Mouse (Mus musculus) midbrain, embryonic 11.5 days (tissue): ENCODE results near the gene Mocs1. TPM values are rescaled to one million over a fixed set of nuclear protein-coding genes. Genes with fewer than 3 reads are reported as not detected.

ENCODE experiments used
- ATAC-seq: fragments of 200-750 bp; cut with Nextera tagmentation; 2 replicates; pipeline ENCODE4 v1.8.0; 2017; ENCODE audit warnings: moderate TSS enrichment, moderate library complexity; ENCODE audit not compliant: low FRiP score
- DNase-seq: peaks from one replicate; pipeline ENCODE4 v3.0.0; 2015; ENCODE audit warnings: low spot score; ENCODE audit errors: missing footprints
- H3K27ac ChIP-seq: fragments of 300-500 bp; sonication (generic); 2 replicates; pipeline ENCODE4 v1.5.1; 2014; ENCODE audit warnings: low read depth, low read length
- H3K27me3 ChIP-seq: fragments of 300-500 bp; sonication (generic); 2 replicates; pipeline ENCODE4 v1.6.1; 2014; ENCODE audit warnings: mild to moderate bottlenecking, low read length, moderate library complexity, mixed read lengths; ENCODE audit not compliant: control insufficient read depth, insufficient read depth
- H3K36me3 ChIP-seq: fragments of 300-500 bp; sonication (generic); 2 replicates; pipeline ENCODE4 v1.6.1; 2014; ENCODE audit warnings: mild to moderate bottlenecking, low read length, moderate library complexity, mixed read lengths; ENCODE audit not compliant: control insufficient read depth, insufficient read depth
- H3K4me1 ChIP-seq: fragments of 300-500 bp; sonication (generic); 2 replicates; pipeline ENCODE4 v1.6.1; 2014; ENCODE audit warnings: low read length; ENCODE audit not compliant: control insufficient read depth, insufficient read depth
- H3K4me2 ChIP-seq: fragments of 300-500 bp; sonication (generic); 2 replicates; pipeline ENCODE4 v1.6.1; 2014; ENCODE audit warnings: mild to moderate bottlenecking, moderate library complexity
- H3K4me3 ChIP-seq: fragments of 300-500 bp; sonication (generic); 2 replicates; pipeline ENCODE4 v1.5.1; 2014; ENCODE audit warnings: low read depth, low read length
- H3K9ac ChIP-seq: fragments of 300-500 bp; sonication (generic); 2 replicates; pipeline ENCODE4 v1.6.1; 2014; ENCODE audit warnings: low read length
- H3K9me3 ChIP-seq: fragments of 300-500 bp; sonication (generic); 2 replicates; pipeline ENCODE4 v1.6.1; 2016; ENCODE audit warnings: low read length; ENCODE audit not compliant: control insufficient read depth
- WGBS: fragments of 180-500 bp; shearing (Covaris S2); extraction: QIAGEN DNeasy Blood & Tissue Kit; methylation state at CpG from one replicate; pipeline ENCODE4 v1.1.7; 2014; 5-methylcytosine and 5-hydroxymethylcytosine counted together
- polyA plus RNA-seq: library from polyadenylated mRNA; unstranded; fragments of >200 nt; fragmentation: Nextera tagmentation; extraction: Ambion mirVana; gene quantifications from 2 replicates; pipeline ENCODE4 v1.2.1, GENCODE M21; 2014

Mocs1 gene
- polyA plus RNA-seq: 4.5 and 5.0 TPM in 2 replicates

GRCm38 (mm10) chr17:49428239-49428688, at the start of gene Mocs1:
Gene Mocs1 (plus strand): TSS chr17:49428362.
- Histone ChIP-seq H3K9me3 (no peaks in the 10 kb centered on the region), H3K27ac (no peak within 1 kb of the TSS), H3K4me3 (peak within 1 kb of the TSS; percentile 67), H3K4me2 (peak within 1 kb of the TSS; percentile 80), H3K36me3 (no peaks in the 10 kb centered on the region), H3K4me1 (peaks cover 6% of the 10 kb centered on the region), H3K27me3 (no peaks in the 10 kb centered on the region), H3K9ac (peak within 1 kb of the TSS; percentile 82)
- ATAC-seq: peak; percentile 99
- DNase-seq: peak; percentile 99
- under 1% methylated on average over 28 of the region's 28 CpGs for WGBS

GRCm38 (mm10) chr17:49379645-49380044, 48.5 kb upstream of the Mocs1 start:
- no peak overlapping the region for H3K27ac ChIP-seq
- 85% methylated on average over 4 of the region's 4 CpGs for WGBS
- no peak overlapping the region for H3K4me2 ChIP-seq
- no peaks in the 10 kb centered on the region for H3K36me3 ChIP-seq
- ATAC-seq (no peak), DNase-seq (no peak)
- no peak overlapping the region for H3K4me3 ChIP-seq
- no peaks in the 10 kb centered on the region for H3K9me3 ChIP-seq
- H3K4me1 ChIP-seq: no peaks in the 10 kb centered on the region
- H3K9ac ChIP-seq: no peak overlapping the region
- no peaks in the 10 kb centered on the region for H3K27me3 ChIP-seq

GRCm38 (mm10) chr17:49384217-49384943, 43.8 kb upstream of the Mocs1 start:
- Histone ChIP-seq H3K36me3 (no peaks in the 10 kb centered on the region), H3K27ac (no peak overlapping the region), H3K9me3 (no peaks in the 10 kb centered on the region), H3K4me2 (no peak overlapping the region), H3K4me3 (no peak overlapping the region), H3K9ac (no peak overlapping the region), H3K4me1 (no peaks in the 10 kb centered on the region), H3K27me3 (no peaks in the 10 kb centered on the region)
- DNase-seq (no peak), ATAC-seq (no peak)
- 69% methylated on average over 6 of the region's 6 CpGs for WGBS

- Histone ChIP-seq H3K4me1 (no peaks in the 10 kb centered on the region), H3K9me3 (no peaks in the 10 kb centered on the region), H3K27me3 (no peaks in the 10 kb centered on the region), H3K9ac (no peak overlapping the region), H3K4me2 (no peak overlapping the region), H3K27ac (no peak overlapping the region), H3K4me3 (no peak overlapping the region), H3K36me3 (no peaks in the 10 kb centered on the region)
- no peak for ATAC-seq
- DNase-seq: no peak
- WGBS: 98% methylated on average over 2 of the region's 2 CpGs
Observed at GRCm38 (mm10) chr17:49387741-49388140, 40.4 kb upstream of the Mocs1 start.

GRCm38 (mm10) chr17:49392751-49393150, 35.4 kb upstream of the Mocs1 start:
- no peaks in the 10 kb centered on the region for H3K36me3 ChIP-seq
- H3K27ac ChIP-seq: no peak overlapping the region
- no peaks in the 10 kb centered on the region for H3K27me3 ChIP-seq
- H3K4me3 ChIP-seq: no peak overlapping the region
- no peak overlapping the region for H3K4me2 ChIP-seq
- no peaks in the 10 kb centered on the region for H3K4me1 ChIP-seq
- no peak for ATAC-seq
- H3K9ac ChIP-seq: no peak overlapping the region
- no peaks in the 10 kb centered on the region for H3K9me3 ChIP-seq
- no peak for DNase-seq
- WGBS: 15% methylated on average over 1 of the region's 1 CpGs

GRCm38 (mm10) chr17:49394836-49395235, 33.3 kb upstream of the Mocs1 start:
- Histone ChIP-seq H3K4me3 (no peak overlapping the region), H3K9ac (no peak overlapping the region), H3K4me2 (no peak overlapping the region), H3K36me3 (no peaks in the 10 kb centered on the region), H3K9me3 (no peaks in the 10 kb centered on the region), H3K4me1 (no peaks in the 10 kb centered on the region), H3K27ac (no peak overlapping the region), H3K27me3 (no peaks in the 10 kb centered on the region)
- ATAC-seq (no peak), DNase-seq (no peak)
- WGBS: 68% methylated on average over 1 of the region's 1 CpGs

- Histone ChIP-seq H3K27me3 (no peaks in the 10 kb centered on the region), H3K9ac (no peak overlapping the region), H3K9me3 (no peaks in the 10 kb centered on the region), H3K27ac (no peak overlapping the region), H3K36me3 (no peaks in the 10 kb centered on the region), H3K4me3 (no peak overlapping the region), H3K4me1 (no peaks in the 10 kb centered on the region), H3K4me2 (no peak overlapping the region)
- no peak for DNase-seq
- no peak for ATAC-seq
- 43% methylated on average over 4 of the region's 4 CpGs for WGBS
Observed at GRCm38 (mm10) chr17:49399605-49400004, 28.6 kb upstream of the Mocs1 start.

GRCm38 (mm10) chr17:49400130-49400529, 28.0 kb upstream of the Mocs1 start:
- Histone ChIP-seq H3K36me3 (no peaks in the 10 kb centered on the region), H3K4me1 (no peaks in the 10 kb centered on the region), H3K9me3 (no peaks in the 10 kb centered on the region), H3K27ac (no peak overlapping the region), H3K27me3 (no peaks in the 10 kb centered on the region), H3K4me3 (no peak overlapping the region), H3K4me2 (no peak overlapping the region), H3K9ac (no peak overlapping the region)
- WGBS: 2% methylated on average over 2 of the region's 2 CpGs
- peak; percentile 98 for DNase-seq
- ATAC-seq: peak; percentile 61; the same call in 1 of the 2 replicates

- DNase-seq: no peak
- Histone ChIP-seq H3K4me3 (no peak overlapping the region), H3K9me3 (no peaks in the 10 kb centered on the region), H3K36me3 (no peaks in the 10 kb centered on the region), H3K27ac (no peak overlapping the region), H3K4me1 (no peaks in the 10 kb centered on the region), H3K4me2 (no peak overlapping the region), H3K27me3 (no peaks in the 10 kb centered on the region), H3K9ac (no peak overlapping the region)
- WGBS: 85% methylated on average over 6 of the region's 6 CpGs
- ATAC-seq: no peak
Observed at GRCm38 (mm10) chr17:49403151-49403550, 25.0 kb upstream of the Mocs1 start.
